Mouse (Mus musculus) midbrain, embryonic 12.5 days (tissue): Measurements from ENCODE around the gene Ap1g2. TPM values are rescaled to one million over a fixed set of nuclear protein-coding genes. Genes with fewer than 3 reads are reported as not detected.
A peak's percentile ranks its signal among the peaks of the same experiment; 100 is the strongest.

Source experiments
- ATAC-seq: fragments of 200-750 bp; cut with Nextera tagmentation; 2 replicates; pipeline ENCODE4 v1.8.0; 2017; ENCODE audit warnings: low read depth, moderate TSS enrichment, moderate library complexity; ENCODE audit not compliant: low FRiP score
- H3K27ac ChIP-seq: fragments of 300-500 bp; sonication (generic); replicated peaks from 2 replicates; pipeline ENCODE4 v1.5.1; 2016; ENCODE audit warnings: mild to moderate bottlenecking
- H3K27me3 ChIP-seq: fragments of 300-500 bp; sonication (generic); 2 replicates; pipeline ENCODE4 v1.6.1; 2016; ENCODE audit warnings: mild to moderate bottlenecking
- H3K36me3 ChIP-seq: fragments of 300-500 bp; sonication (generic); 2 replicates; pipeline ENCODE4 v1.6.1; 2016
- H3K4me1 ChIP-seq: fragments of 300-500 bp; sonication (generic); 2 replicates; pipeline ENCODE4 v1.6.1; 2016
- H3K4me2 ChIP-seq: fragments of 300-500 bp; sonication (generic); replicated peaks from 2 replicates; pipeline ENCODE4 v1.6.1; 2016; ENCODE audit warnings: mild to moderate bottlenecking, moderate library complexity
- H3K4me3 ChIP-seq: fragments of 300-500 bp; sonication (generic); 2 replicates; pipeline ENCODE4 v1.5.1; 2016; ENCODE audit warnings: mild to moderate bottlenecking
- H3K9ac ChIP-seq: fragments of 300-500 bp; sonication (generic); replicated peaks from 2 replicates; pipeline ENCODE4 v1.6.1; 2016; ENCODE audit warnings: mild to moderate bottlenecking, moderate library complexity
- H3K9me3 ChIP-seq: fragments of 300-500 bp; sonication (generic); 2 replicates; pipeline ENCODE4 v1.6.1; 2016; ENCODE audit warnings: mild to moderate bottlenecking
- WGBS: fragments of 180-500 bp; shearing (Covaris S2); methylation state at CpG from one replicate; pipeline ENCODE4 v1.1.7; 2016; 5-methylcytosine and 5-hydroxymethylcytosine counted together
- polyA plus RNA-seq: library from polyadenylated mRNA; unstranded; fragments of >200 nt; fragmentation: Nextera tagmentation; extraction: Ambion mirVana; gene quantifications from 2 replicates; pipeline ENCODE4 v1.2.1, GENCODE M21; 2016

The Ap1g2 gene
- polyA plus RNA-seq, 1 experiment from 2014 or later: 10.9 TPM

GRCm38 (mm10) chr14:55096573-55097087, 9.8 kb downstream of the Ap1g2 start:
- H3K27ac ChIP-seq: peak overlapping the region; percentile 21; the same call in 1 of the 2 replicates
- ATAC-seq: no peak
- peaks cover 8% of the 10 kb centered on the region; the same call in 1 of the 2 replicates for H3K36me3 ChIP-seq
- H3K4me3 ChIP-seq: peak overlapping the region; percentile 12; the same call in 1 of the 2 replicates
- 46% methylated on average over 9 of the region's 9 CpGs for WGBS
- H3K4me2 ChIP-seq: peak overlapping the region; percentile 26
- H3K9ac ChIP-seq: peak overlapping the region; percentile 21; the same call in 1 of the 2 replicates
- H3K4me1 ChIP-seq: peaks cover 32% of the 10 kb centered on the region
- H3K9me3 ChIP-seq: no peaks in the 10 kb centered on the region
- H3K27me3 ChIP-seq: peaks cover 4% of the 10 kb centered on the region

- H3K36me3 ChIP-seq: peaks cover 8% of the 10 kb centered on the region; the same call in 1 of the 2 replicates
- H3K4me1 ChIP-seq: peaks cover 38% of the 10 kb centered on the region
- peaks cover 4% of the 10 kb centered on the region for H3K27me3 ChIP-seq
- 73% methylated on average over 12 of the region's 12 CpGs for WGBS
- H3K27ac ChIP-seq: no peak overlapping the region
- H3K9me3 ChIP-seq: no peaks in the 10 kb centered on the region
- peak overlapping the region; percentile 73 for H3K9ac ChIP-seq
- H3K4me2 ChIP-seq: peak overlapping the region; percentile 69
- no peak for ATAC-seq
- peak overlapping the region; percentile 62 for H3K4me3 ChIP-seq
These were observed 10.7 kb downstream of the Ap1g2 start for GRCm38 (mm10) chr14:55095671-55096070.

- ATAC-seq: no peak
- WGBS: 56% methylated on average over 9 of the region's 9 CpGs
- H3K27me3 ChIP-seq: peaks cover 4% of the 10 kb centered on the region
- peak overlapping the region; percentile 69 for H3K4me2 ChIP-seq
- peaks cover 8% of the 10 kb centered on the region; the same call in 1 of the 2 replicates for H3K36me3 ChIP-seq
- H3K9ac ChIP-seq: peak overlapping the region; percentile 73
- H3K27ac ChIP-seq: peak overlapping the region; percentile 91
- no peaks in the 10 kb centered on the region for H3K9me3 ChIP-seq
- H3K4me3 ChIP-seq: peak overlapping the region; percentile 62
- peaks cover 42% of the 10 kb centered on the region for H3K4me1 ChIP-seq
These were observed 11.1 kb downstream of the Ap1g2 start for GRCm38 (mm10) chr14:55095263-55095662.

GRCm38 (mm10) chr14:55094704-55095231, 11.6 kb downstream of the Ap1g2 start, which contains the start of gene Thtpa:
Gene Thtpa (plus strand): TSS chr14:55094784.
- peak; percentile 42 for ATAC-seq
- WGBS: under 1% methylated on average over 30 of the region's 30 CpGs
- Histone ChIP-seq H3K36me3 (peaks cover 8% of the 10 kb centered on the region; the same call in 1 of the 2 replicates), H3K4me2 (peak within 1 kb of the TSS; percentile 69), H3K4me3 (peak within 1 kb of the TSS; percentile 62), H3K27ac (peak within 1 kb of the TSS; percentile 91), H3K4me1 (peaks cover 47% of the 10 kb centered on the region), H3K9me3 (no peaks in the 10 kb centered on the region), H3K27me3 (peaks cover 4% of the 10 kb centered on the region), H3K9ac (peak within 1 kb of the TSS; percentile 73)

- H3K27me3 ChIP-seq: peaks cover 4% of the 10 kb centered on the region
- H3K9ac ChIP-seq: no peak overlapping the region
- 45% methylated on average over 6 of the region's 6 CpGs for WGBS
- ATAC-seq: no peak
- H3K27ac ChIP-seq: no peak overlapping the region
- H3K4me1 ChIP-seq: peaks cover 55% of the 10 kb centered on the region
- no peak overlapping the region for H3K4me3 ChIP-seq
- H3K36me3 ChIP-seq: peaks cover 7% of the 10 kb centered on the region; the same call in 1 of the 2 replicates
- peak overlapping the region; percentile 69; the same call in 1 of the 2 replicates for H3K4me2 ChIP-seq
- no peaks in the 10 kb centered on the region for H3K9me3 ChIP-seq
These were observed 12.5 kb downstream of the Ap1g2 start for GRCm38 (mm10) chr14:55093927-55094326.

- Histone ChIP-seq H3K4me1 (peaks cover 58% of the 10 kb centered on the region), H3K27me3 (peaks cover 4% of the 10 kb centered on the region), H3K4me2 (peak within 1 kb of the TSS; percentile 75), H3K9me3 (no peaks in the 10 kb centered on the region), H3K27ac (peak within 1 kb of the TSS; percentile 92), H3K36me3 (no peaks in the 10 kb centered on the region), H3K4me3 (peak within 1 kb of the TSS; percentile 72), H3K9ac (peak within 1 kb of the TSS; percentile 93)
- peak; percentile 93 for ATAC-seq
- under 1% methylated on average over 31 of the region's 34 CpGs for WGBS
These were observed 14.3 kb downstream of the Ap1g2 start, which contains the start of gene Zfhx2 for GRCm38 (mm10) chr14:55092011-55092577. Gene Zfhx2 (minus strand): TSS chr14:55092324.

GRCm38 (mm10) chr14:55091209-55091865, 15.1 kb downstream of the Ap1g2 start:
- ATAC-seq: peak; percentile 17; the same call in 1 of the 2 replicates
- peak overlapping the region; percentile 75 for H3K4me2 ChIP-seq
- WGBS: 3% methylated on average over 34 of the region's 34 CpGs

GRCm38 (mm10) chr14:55089199-55089947, 17.0 kb downstream of the Ap1g2 start:
- peak overlapping the region; percentile 72; the same call in 1 of the 2 replicates for H3K4me3 ChIP-seq

More at GRCm38 (mm10) chr14:55091209-55091865, 15.1 kb downstream of the Ap1g2 start:
- Histone ChIP-seq H3K36me3 (no peaks in the 10 kb centered on the region), H3K27ac (peak overlapping the region; percentile 92), H3K27me3 (peaks cover 4% of the 10 kb centered on the region), H3K4me3 (peak overlapping the region; percentile 72), H3K4me1 (peaks cover 55% of the 10 kb centered on the region), H3K9ac (peak overlapping the region; percentile 93), H3K9me3 (no peaks in the 10 kb centered on the region)

GRCm38 (mm10) chr14:55086009-55086514, 20.3 kb downstream of the Ap1g2 start:
- H3K27me3 ChIP-seq: no peaks in the 10 kb centered on the region
- ATAC-seq: no peak
- no peak overlapping the region for H3K4me2 ChIP-seq
- H3K27ac ChIP-seq: 0 out of 2 replicates have a peak overlapping the region, but pooled peaks have one; percentile 49
- H3K9ac ChIP-seq: no peak overlapping the region
- WGBS: 86% methylated on average over 6 of the region's 6 CpGs
- no peaks in the 10 kb centered on the region for H3K9me3 ChIP-seq
- H3K4me3 ChIP-seq: no peak overlapping the region
- H3K4me1 ChIP-seq: peaks cover 56% of the 10 kb centered on the region
- no peaks in the 10 kb centered on the region for H3K36me3 ChIP-seq

More at GRCm38 (mm10) chr14:55089199-55089947, 17.0 kb downstream of the Ap1g2 start:
- peaks cover 55% of the 10 kb centered on the region for H3K4me1 ChIP-seq
- H3K9ac ChIP-seq: peak overlapping the region; percentile 16
- 59% methylated on average over 13 of the region's 13 CpGs for WGBS
- H3K27ac ChIP-seq: no peak overlapping the region
- peak overlapping the region; percentile 75 for H3K4me2 ChIP-seq
- no peaks in the 10 kb centered on the region for H3K36me3 ChIP-seq
- no peaks in the 10 kb centered on the region for H3K9me3 ChIP-seq
- H3K27me3 ChIP-seq: peaks cover 4% of the 10 kb centered on the region
- ATAC-seq: no peak

GRCm38 (mm10) chr14:55085324-55086008, 20.9 kb downstream of the Ap1g2 start:
- ATAC-seq: peak; percentile 16; the same call in 1 of the 2 replicates
- Histone ChIP-seq H3K9ac (no peak overlapping the region), H3K9me3 (no peaks in the 10 kb centered on the region), H3K27me3 (no peaks in the 10 kb centered on the region), H3K36me3 (no peaks in the 10 kb centered on the region), H3K27ac (peak overlapping the region; percentile 49; the same call in 1 of the 2 replicates), H3K4me3 (no peak overlapping the region), H3K4me2 (0 out of 2 replicates have a peak overlapping the region, but pooled peaks have one; percentile 3), H3K4me1 (peaks cover 52% of the 10 kb centered on the region)
- WGBS: 51% methylated on average over 9 of the region's 9 CpGs
